Mouse (Mus musculus) midbrain, postnatal 0 days (tissue): ENCODE results near the gene Notch1. TPM values are rescaled to one million over a fixed set of nuclear protein-coding genes. Genes with fewer than 3 reads are reported as not detected.
A peak's percentile ranks its signal among the peaks of the same experiment; 100 is the strongest.

Experiments used
- ATAC-seq: fragments of 200-750 bp; cut with Nextera tagmentation; 2 replicates; pipeline ENCODE4 v1.8.0; 2017; ENCODE audit warnings: moderate number of reproducible peaks, mild to moderate bottlenecking, moderate TSS enrichment, moderate library complexity; ENCODE audit not compliant: low FRiP score
- DNase-seq: peaks from one replicate; pipeline ENCODE4 v3.0.0-alpha.2; 2015; ENCODE audit warnings: low spot score
- H3K27ac ChIP-seq: fragments of 300-500 bp; sonication (generic); 2 replicates; pipeline ENCODE4 v1.5.1; 2014; ENCODE audit warnings: low read depth, mild to moderate bottlenecking, low read length, mixed read lengths
- H3K27me3 ChIP-seq: fragments of 300-500 bp; sonication (generic); 2 replicates; pipeline ENCODE4 v1.6.1; 2014; ENCODE audit warnings: low read length, control low read depth, mixed read lengths; ENCODE audit not compliant: insufficient read depth
- H3K36me3 ChIP-seq: fragments of 300-500 bp; sonication (generic); 2 replicates; pipeline ENCODE4 v1.6.1; 2014; ENCODE audit warnings: low read length, control low read depth, mixed read lengths; ENCODE audit not compliant: insufficient read depth
- H3K4me1 ChIP-seq: fragments of 300-500 bp; sonication (generic); 2 replicates; pipeline ENCODE4 v1.6.1; 2014; ENCODE audit warnings: mild to moderate bottlenecking, control low read depth, antibody characterized with exemption, low read length, mixed read lengths; ENCODE audit not compliant: insufficient read depth
- H3K4me2 ChIP-seq: fragments of 300-500 bp; sonication (generic); 2 replicates; pipeline ENCODE4 v1.6.1; 2014; ENCODE audit warnings: low read depth, mild to moderate bottlenecking, low read length, mixed read lengths; ENCODE audit not compliant: poor library complexity, severe bottlenecking
- H3K4me3 ChIP-seq: fragments of 300-500 bp; sonication (generic); 2 replicates; pipeline ENCODE4 v1.5.1; 2014; ENCODE audit warnings: low read depth, mild to moderate bottlenecking, low read length, moderate library complexity
- H3K9ac ChIP-seq: fragments of 300-500 bp; sonication (generic); replicated peaks from 2 replicates; pipeline ENCODE4 v1.6.1; 2014; ENCODE audit warnings: mild to moderate bottlenecking, low read length, moderate library complexity, mixed read lengths; ENCODE audit not compliant: poor library complexity, severe bottlenecking
- H3K9me3 ChIP-seq: fragments of 300-500 bp; sonication (generic); 2 replicates; pipeline ENCODE4 v1.6.1; 2016; ENCODE audit warnings: low read length, control low read depth
- CTCF ChIP-seq: IDR thresholded peaks from 2 replicates; pipeline ENCODE4 v1.5.1; 2016; ENCODE audit warnings: antibody characterized with exemption, mild to moderate bottlenecking
- WGBS: fragments of 180-500 bp; shearing (Covaris S2); extraction: QIAGEN DNeasy Blood & Tissue Kit; methylation state at CpG from one replicate; pipeline ENCODE4 v1.1.7; 2014; 5-methylcytosine and 5-hydroxymethylcytosine counted together
- polyA plus RNA-seq: library from polyadenylated mRNA; unstranded; fragments of >200 nt; fragmentation: Nextera tagmentation; extraction: Ambion mirVana; gene quantifications from 2 replicates; pipeline ENCODE4 v1.2.1, GENCODE M21; 2015
- total RNA-seq: library from RNA; depleted of rRNA; stranded (reverse); fragments of >200 nt; gene quantifications from 2 replicates; pipeline ENCODE4 v1.2.3, GENCODE M21; 2014

The Notch1 gene
- total and polyA plus RNA-seq, 2 experiments from 2014 or later: 7.6 to 65.8 TPM

DNA sequence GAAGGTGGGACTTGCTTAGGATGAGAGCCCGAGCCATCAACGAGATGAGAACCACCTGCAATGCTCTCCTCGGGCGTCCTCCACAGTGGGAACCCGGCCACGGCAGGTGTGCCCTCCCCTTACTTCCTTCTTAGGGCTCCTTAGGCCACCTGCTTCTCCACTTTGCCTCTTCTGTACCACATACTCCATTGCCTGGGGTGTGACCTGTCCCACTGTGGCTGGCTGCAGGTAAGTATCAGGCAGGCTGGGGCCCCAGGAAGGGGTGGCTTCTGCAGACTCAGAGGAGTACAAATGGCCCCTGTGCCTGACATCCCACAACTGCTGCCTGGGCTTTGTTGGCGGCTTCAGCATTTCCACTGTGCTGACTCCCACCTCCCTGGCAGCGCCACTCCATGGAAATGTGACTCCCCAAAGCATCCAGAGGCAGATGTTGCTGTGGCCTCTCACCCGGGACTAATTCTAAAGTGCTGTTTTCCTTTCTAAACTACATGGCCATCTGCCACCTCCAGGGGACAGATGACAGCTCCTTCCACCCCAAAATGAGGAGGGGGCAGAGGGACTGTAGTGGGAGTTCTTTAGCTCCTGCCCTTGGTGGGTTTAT lies 27.8 kb downstream of the Notch1 start:
- Histone ChIP-seq H3K4me1 (peaks cover 34% of the 10 kb centered on the region), H3K36me3 (no peaks in the 10 kb centered on the region), H3K9me3 (no peaks in the 10 kb centered on the region), H3K9ac (no peak overlapping the region), H3K4me3 (no peak overlapping the region), H3K27me3 (no peaks in the 10 kb centered on the region), H3K4me2 (peak overlapping the region; percentile 31), H3K27ac (peak overlapping the region; percentile 83)
- no peak for TF ChIP-seq CTCF
- ATAC-seq (no peak), DNase-seq (peak; percentile 72)
- WGBS: 50% methylated on average over 9 of the region's 9 CpGs

- DNase-seq: peak; percentile 92
Measured at GRCm38 (mm10) chr2:26487322-26488021, 29.0 kb downstream of the Notch1 start.

GRCm38 (mm10) chr2:26486835-26487321 lies 29.6 kb downstream of the Notch1 start:
- DNase-seq: no peak
- H3K36me3 ChIP-seq: no peaks in the 10 kb centered on the region
- no peak for TF ChIP-seq CTCF
- 0 out of 2 replicates have a peak, but pooled peaks have one; percentile 4 for ATAC-seq
- H3K4me3 ChIP-seq: no peak overlapping the region
- WGBS: 14% methylated on average over 3 of the region's 3 CpGs
- peaks cover 37% of the 10 kb centered on the region for H3K4me1 ChIP-seq
- no peak overlapping the region for H3K4me2 ChIP-seq
- no peaks in the 10 kb centered on the region for H3K9me3 ChIP-seq
- H3K9ac ChIP-seq: no peak overlapping the region
- H3K27me3 ChIP-seq: no peaks in the 10 kb centered on the region
- peak overlapping the region; percentile 78 for H3K27ac ChIP-seq

More at GRCm38 (mm10) chr2:26487322-26488021, 29.0 kb downstream of the Notch1 start:
- H3K9ac ChIP-seq: 0 out of 2 replicates have a peak overlapping the region, but pooled peaks have one; percentile 33
- H3K27me3 ChIP-seq: no peaks in the 10 kb centered on the region
- no peaks in the 10 kb centered on the region for H3K9me3 ChIP-seq
- no peak overlapping the region for H3K4me3 ChIP-seq
- H3K36me3 ChIP-seq: no peaks in the 10 kb centered on the region
- peak overlapping the region; percentile 83 for H3K27ac ChIP-seq
- WGBS: 16% methylated on average over 18 of the region's 18 CpGs
- peaks cover 37% of the 10 kb centered on the region for H3K4me1 ChIP-seq
- TF ChIP-seq CTCF: no peak
- peak; percentile 68 for ATAC-seq
- peak overlapping the region; percentile 31 for H3K4me2 ChIP-seq

DNA sequence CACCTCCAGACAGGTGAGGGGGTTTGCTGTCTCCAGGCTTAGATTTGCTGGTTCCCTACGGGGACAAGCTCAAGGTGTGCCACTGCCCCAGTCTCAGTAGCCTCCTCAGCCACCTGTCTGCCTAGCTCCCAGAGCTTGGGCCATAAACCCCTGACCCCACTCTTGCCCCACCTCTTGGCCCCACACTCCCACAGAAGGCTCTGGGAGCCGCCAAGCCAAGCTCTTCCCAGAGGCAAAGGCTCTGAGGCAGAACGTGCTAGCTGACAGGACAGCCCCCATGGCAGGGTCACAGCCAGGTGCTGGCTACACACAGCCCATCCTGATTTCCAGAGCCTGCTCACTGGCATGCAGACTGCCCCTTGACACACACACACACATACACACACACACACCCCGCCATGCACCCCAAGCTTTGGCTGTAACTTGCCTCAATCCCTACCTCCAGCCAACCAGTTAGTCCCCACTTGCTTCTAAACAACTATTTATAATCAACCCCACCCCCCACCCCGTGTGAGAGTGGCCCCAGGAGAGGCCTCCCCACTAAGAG lies 30.1 kb downstream of the Notch1 start:
- DNase-seq (no peak), ATAC-seq (no peak)
- no peaks in the 10 kb centered on the region for H3K9me3 ChIP-seq
- peaks cover 2% of the 10 kb centered on the region; the same call in 1 of the 2 replicates for H3K36me3 ChIP-seq
- 18% methylated on average over 5 of the region's 5 CpGs for WGBS
- H3K4me1 ChIP-seq: peaks cover 37% of the 10 kb centered on the region
- H3K27me3 ChIP-seq: no peaks in the 10 kb centered on the region
- no peak overlapping the region for H3K4me3 ChIP-seq
- no peak for TF ChIP-seq CTCF
- H3K4me2 ChIP-seq: peak overlapping the region; percentile 13; the same call in 1 of the 2 replicates
- H3K27ac ChIP-seq: peak overlapping the region; percentile 78
- no peak overlapping the region for H3K9ac ChIP-seq

GRCm38 (mm10) chr2:26485710-26486109 lies 30.8 kb downstream of the Notch1 start:
- no peak for TF ChIP-seq CTCF
- H3K4me2 ChIP-seq: peak overlapping the region; percentile 13; the same call in 1 of the 2 replicates
- H3K4me1 ChIP-seq: peaks cover 37% of the 10 kb centered on the region
- ATAC-seq (peak; percentile 66), DNase-seq (peak; percentile 85)
- no peak overlapping the region for H3K4me3 ChIP-seq
- H3K27ac ChIP-seq: peak overlapping the region; percentile 78
- 8% methylated on average over 7 of the region's 7 CpGs for WGBS
- no peak overlapping the region for H3K9ac ChIP-seq
- H3K9me3 ChIP-seq: no peaks in the 10 kb centered on the region
- H3K36me3 ChIP-seq: peaks cover 5% of the 10 kb centered on the region; the same call in 1 of the 2 replicates
- H3K27me3 ChIP-seq: no peaks in the 10 kb centered on the region
